Mouse (Mus musculus): ENCODE measurements around the gene Snx8.

Gene Snx8

DNA sequence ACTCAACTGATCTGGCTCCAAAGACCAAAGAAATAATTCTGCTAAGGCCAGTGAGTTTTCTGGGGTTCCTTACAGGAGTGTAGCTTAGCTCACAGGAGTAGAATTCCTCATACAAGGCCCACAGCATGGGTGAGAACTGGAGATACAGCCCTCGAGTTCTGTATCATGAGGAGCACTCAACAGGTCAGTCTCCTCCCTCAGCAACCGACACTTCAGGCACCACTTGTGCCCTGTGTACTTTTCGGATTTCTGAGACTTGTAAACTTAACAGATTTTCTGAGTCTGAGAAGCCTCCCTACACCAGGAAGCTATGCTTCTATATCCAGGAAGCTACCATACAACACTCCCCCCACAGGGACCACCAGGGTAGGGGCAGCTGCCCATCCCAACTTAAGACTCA is 49.2 kb downstream of the Snx8 start:
- no peak for DNase-seq

DNA sequence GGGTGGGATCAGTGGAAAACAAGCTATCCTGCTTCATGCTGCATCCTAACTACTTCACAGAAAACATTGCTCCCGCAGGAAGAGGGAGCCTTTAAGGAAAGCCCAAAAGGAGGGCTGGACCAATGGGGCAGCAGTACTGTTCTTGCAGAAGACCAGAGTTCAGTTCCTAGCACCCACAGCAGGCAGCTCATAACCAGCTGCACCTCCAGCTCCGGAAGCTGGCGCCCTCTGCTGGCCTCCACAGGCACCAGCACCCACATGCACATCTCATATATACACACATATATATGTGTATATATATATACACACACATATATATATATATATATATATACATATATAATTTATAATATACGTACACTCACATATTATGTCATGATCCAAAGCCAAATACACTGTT is 50.3 kb downstream of the Snx8 start:
- no peak for DNase-seq

DNA sequence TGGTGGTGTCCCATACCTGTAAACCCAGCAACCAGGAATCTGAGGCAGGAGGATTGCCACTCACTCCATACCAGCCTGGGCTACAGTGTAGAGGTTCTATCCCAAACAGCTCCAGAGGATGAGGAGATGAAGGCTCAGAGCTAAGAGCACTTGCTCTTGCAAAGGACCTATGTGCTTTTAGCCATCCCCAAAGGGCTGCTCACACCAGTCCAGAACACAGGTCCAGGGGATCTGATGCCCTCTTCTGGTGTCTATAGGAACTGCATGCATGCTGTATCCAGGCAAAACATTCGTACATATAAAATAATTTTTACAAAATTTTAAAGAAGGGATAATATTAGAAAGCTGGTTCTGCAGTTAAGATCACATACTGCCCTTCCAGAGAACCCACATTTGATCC is 52.4 kb downstream of the Snx8 start:
- DNase-seq: peak; percentile 33 to 44

DNA sequence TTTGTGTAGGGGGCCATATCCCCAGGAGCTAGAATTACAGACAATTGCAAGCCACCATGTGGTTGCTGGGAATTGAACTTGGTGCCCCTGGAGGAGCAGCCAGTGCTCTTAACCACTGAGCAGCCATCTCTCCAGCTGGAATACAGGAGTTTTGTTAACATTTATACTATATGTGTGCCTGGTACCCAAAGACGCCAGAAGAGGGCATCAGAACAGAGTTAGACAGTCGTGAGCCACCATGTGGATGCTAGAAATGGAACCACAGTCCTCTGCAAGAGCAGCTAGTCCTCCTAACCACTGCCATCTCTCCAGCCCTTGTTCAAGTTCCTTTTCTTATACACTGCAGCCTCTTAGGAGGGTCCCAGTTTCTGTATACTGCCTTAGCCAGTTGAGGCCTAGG is 55.4 kb downstream of the Snx8 start:
- DNase-seq: no peak

DNA sequence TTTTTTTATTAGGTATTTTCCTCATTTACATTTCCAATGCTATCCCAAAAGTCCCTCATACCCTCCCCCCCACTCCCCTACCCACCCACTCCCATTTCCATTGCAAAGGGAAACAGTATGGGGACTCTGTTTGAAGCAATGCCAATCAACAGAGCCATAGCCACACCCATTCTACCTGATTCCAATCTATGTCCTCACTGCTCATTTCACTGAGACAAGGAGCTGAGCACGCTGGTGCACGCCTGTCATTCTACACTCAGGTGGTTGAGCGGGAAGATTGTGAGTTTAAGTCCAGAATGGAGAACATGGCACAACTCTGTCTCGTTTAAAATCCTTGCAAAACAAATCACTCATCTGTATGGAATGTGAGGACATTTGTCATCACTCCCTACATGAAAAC is 56.5 kb downstream of the Snx8 start:
- no peak for DNase-seq

DNA sequence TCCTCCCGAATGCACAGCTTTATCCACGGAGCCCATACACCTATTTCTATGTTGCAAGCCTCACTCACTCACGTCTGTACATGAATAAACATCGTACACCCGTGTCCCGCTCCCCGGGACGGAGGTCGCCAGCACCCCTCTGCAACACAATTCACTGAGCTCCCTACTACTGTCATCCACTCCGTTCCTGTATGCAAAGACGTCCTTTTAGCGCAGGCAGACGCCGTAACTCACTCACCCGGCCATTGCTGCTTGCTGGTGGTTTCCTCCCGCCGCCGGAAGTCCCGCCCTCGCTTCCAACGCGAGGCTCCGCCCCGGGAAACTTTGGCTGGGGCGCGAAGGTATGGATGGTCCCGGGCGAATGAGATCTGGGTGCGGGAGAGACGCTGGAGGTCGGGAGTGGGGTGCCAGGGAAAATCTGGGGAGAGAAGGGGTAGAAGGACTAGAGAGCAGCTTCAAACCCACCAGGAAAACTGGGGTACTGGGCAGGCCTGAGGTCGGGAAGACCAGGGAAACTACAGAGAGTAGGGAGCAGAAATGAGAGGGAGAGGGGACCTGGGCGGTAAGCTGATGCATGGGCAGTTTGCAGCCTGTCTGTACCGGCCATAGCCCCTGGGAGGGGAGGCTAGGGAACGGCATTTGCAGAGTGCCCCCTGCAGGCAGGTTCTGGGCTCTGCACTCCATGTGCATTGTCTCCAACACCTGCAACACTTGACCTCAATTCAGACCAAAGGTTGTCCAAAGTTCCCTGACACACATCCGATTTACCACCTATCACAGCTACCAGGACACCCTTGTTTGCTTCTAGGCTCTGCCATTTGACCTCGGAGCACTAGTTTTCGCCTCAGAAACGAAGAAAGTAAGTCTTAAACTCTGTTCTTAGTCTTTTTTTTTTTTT is 57.2 kb downstream of the Snx8 start, which contains the start of gene Mrm2:
TSS of gene Mrm2 (minus strand) at position 284 of the 898 bp plus-strand sequence.
- DNase-seq: peak; percentile 80 to 81

DNA sequence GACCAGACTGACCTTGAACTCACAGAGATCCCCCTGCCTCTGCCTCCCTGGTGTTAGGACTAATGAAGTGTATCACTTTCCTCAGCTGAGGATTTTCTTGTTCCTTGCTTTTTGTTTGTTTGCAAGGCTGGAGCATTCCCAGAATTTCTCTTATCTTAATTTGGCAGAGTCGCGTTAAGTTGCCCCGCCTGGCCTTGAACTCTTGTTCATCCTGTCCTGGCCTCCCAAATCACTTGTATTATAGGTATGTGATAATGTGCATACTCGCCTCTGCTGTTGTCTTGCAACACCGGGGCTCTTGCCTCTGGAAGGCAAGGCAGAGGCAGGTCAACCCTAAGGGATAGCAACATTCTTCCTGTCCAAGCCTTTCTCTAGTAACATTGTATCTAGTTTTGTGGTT is 65.0 kb downstream of the Snx8 start:
- no peak for DNase-seq

DNA sequence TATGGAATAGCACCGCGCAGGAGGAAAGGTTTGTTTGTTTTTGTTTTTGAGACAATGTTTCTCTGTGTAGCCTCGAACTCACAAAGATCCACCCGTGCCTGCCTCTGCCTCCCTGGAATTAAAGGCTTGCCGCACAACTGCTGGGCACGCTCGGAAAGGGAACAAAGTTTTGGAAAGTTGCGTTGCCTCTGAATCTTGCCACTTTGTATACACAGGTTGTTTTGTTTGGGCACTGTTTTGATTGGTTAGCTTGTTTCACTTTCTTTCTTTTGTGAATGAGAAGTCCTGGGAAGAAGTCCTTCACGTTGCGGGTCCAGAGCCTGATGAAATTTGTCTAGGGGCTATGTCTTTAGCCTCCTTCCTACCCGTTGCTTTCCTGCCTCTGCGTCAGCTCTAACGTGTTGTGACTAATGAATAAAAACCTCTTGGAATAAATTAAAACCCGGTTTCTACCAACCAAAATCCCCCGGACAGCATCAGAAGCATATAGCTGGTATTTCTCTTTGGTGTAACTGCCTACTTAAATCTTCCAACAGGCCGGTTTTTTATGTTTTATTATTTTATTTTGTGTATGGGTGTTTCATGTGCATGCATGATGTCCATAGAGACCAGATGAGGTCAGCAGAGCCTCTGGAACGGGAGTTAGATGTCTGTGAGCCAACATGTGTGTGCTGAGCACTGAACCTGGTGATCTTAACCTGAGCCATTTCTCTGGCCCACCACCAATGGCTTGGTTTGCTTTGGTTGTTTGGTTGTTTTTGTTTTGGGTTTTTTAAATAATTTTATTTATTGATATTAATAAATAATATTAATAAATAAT is 67.1 kb downstream of the Snx8 start:
- DNase-seq: no peak

DNA sequence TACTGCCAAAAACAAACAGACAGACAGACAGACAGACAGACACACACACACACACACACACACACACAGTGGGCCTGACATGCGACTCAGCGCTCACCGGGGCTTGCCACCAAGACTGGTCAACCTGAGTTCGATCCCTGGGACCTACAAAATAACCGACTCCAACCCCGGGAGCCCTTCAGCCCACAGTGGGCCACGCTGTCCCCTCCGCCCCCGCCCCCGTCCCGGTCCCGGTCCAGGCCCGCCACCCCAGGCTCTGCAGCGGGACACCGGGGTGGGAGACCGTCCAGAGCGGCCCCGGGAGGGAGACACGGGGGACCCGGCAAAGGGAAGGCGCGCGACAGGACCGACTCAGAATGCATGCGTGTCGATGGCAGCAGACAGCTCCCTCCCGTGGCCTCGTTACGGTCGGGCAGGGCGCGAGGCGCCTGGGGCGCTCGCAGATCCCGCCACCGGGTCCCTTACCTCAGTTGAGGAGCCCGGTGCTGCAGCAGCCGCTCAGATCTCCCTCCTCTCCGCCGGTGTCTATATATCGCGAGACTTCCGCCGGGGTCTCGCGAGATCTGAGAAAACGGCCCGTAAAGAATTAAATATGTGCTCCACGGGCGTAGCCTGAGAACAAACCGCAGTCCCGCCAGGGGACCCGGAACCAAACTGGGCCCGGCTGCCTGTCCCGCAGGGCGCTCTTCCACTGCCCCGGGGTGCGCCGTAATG is 67.9 kb downstream of the Snx8 start, which contains the start of the genes Mad1l1 and Nudt1:
TSS of gene Mad1l1 (minus strand) at position 511 of the 714 bp plus-strand sequence.
TSS of gene Nudt1 (plus strand) at position 615 of the 714 bp plus-strand sequence.
- DNase-seq: peak; percentile 92 to 93

DNA sequence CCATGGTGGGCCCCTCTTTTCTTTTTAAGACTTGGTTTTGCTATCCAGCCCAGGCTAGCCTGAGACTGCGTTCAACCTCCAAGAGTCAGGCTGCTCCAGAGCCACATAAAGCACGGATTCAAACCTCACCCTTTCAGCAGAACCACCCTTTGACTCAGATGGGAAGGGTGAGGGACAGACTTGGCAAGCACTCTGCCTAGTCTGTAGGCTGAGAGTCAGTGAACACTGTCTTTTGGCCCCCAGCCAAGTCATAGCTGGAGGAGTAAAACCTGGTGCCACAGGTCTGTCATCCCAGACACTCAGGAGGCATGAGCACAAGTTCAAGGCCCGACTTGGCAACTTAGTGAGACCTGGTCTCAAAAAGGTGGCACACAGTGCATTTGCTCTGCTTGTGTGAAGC is 72.3 kb downstream of the Snx8 start:
- DNase-seq: no peak

DNA sequence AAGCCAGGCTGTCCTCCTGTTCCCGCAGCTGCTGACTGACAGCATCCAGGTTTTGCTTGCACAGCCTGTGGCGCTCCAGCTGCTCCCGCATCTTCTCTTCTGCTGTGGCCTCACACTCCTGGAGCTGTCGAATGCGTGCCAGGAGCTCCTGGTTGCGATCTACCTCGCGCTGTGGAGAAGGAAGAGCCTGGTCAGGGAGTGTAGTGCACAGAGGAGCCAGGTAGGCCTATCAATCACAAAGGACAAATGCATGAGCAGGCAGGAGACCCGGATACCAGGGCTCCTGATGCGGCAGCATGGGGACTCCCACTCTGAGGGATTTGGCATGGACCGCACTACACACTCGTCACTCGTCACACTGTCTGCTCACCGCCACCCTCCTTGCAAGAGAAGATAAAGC is 81.5 kb downstream of the Snx8 start:
- no peak for DNase-seq

DNA sequence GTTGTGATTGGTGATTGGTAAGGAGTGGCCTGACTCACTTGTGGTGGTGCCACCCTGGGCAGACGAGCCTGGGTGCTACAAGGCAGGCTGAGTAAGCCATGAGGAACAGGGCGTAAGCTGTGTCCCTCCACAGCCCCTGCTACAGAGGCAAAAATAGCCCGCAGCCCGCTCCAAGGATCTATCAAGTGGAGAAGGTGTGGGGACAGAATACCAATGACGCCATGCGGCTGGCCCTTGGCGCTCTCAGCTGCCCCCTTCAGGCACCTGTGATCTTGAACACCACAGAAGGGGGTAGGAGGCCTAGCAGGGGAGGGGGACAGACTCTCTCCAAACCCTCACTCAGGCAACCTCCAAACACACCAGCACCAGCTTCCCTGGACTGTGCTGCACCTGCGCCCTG is 83.0 kb downstream of the Snx8 start:
- no peak for DNase-seq

DNA sequence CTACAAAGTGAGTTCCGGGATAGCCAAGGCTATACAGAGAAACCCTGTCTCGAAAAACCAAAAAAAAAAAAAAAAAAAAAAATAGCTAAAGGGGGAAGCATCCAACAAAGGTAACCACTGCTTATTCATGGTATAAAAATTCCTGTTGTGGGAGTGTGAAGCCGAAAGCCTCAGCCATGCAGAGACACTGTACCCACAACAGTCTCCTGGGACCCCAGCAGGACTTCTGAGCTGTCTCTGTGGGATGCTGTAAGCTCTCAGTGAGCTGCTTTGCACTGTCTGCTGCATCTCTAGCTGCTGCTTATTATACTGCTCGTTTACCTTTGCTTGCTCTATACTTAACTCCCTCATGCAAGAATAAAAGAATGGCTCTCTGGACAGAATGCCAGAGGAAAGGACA is 90.8 kb downstream of the Snx8 start:
- no peak for DNase-seq

DNA sequence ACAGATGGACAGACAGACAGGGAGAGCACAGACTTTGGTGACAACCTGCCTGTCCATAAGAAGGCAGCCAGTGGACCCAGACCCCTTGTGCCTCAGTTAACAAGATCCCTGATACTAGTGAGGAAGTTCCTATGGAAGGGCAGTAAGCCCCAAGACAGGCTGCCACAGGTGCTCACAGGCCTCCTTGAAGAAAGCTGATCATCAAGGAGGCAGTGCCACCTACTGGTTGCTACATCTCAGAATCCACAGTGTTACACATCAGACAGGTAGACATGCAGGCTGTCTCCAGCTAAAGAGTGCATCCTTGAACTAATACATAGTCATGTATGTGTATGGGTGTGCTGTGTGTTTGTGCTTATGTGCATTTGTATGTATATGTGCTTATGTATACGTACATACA is 96.9 kb downstream of the Snx8 start:
- DNase-seq: peak; percentile 50 to 64
